Mouse (Mus musculus) cerebellum, adult 2 months (tissue): ENCODE data around the gene Satb2.

Experiments
- CTCF ChIP-seq: fragments of 200-500 bp; IDR thresholded peaks from 2 replicates; pipeline ENCODE4 v1.5.1; 2011; ENCODE audit warnings: low read depth, mild to moderate bottlenecking, control low read depth, low read length, moderate library complexity, borderline replicate concordance; ENCODE audit not compliant: insufficient read depth
- POLR2A ChIP-seq: fragments of 200-500 bp; IDR thresholded peaks from 2 replicates; pipeline ENCODE4 v1.6.1; 2011; ENCODE audit warnings: low read length, control low read depth, borderline replicate concordance; ENCODE audit not compliant: insufficient read depth

DNA sequence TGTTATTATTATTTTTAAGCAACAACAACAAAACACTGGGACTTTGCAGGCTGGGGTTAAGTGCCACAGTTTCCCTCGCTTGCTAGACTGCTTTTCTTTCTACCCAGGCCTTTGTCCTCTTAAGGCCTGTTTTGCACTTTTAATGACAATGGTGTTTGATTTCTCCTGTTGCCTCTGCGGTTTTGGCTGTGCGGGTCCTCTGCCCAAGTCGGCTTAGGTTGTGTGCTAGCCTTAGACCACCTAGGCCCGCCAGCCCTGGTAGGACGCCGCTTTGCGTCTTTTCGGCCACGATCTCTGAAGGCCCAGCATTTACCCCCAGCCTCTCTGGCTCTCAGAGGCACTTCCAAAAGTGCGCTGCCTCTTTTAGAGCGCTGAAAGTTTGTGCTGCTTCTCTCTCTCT lies 2.9 kb downstream of the Satb2 start:
- no peak for TF ChIP-seq CTCF
- TF ChIP-seq POLR2A, result no peak
